Mouse (Mus musculus) layer of hippocampus, postnatal 36 days (tissue): ENCODE measurements around the gene Mum1. TPM values are rescaled to one million over a fixed set of nuclear protein-coding genes. Genes with fewer than 3 reads are reported as not detected.
A peak's percentile ranks its signal among the peaks of the same experiment; 100 is the strongest.

ENCODE experiments used
- DNase-seq, 2 experiments: peaks; one replicate each; pipeline ENCODE4 v3.0.0; 2022
- total RNA-seq, 2 experiments: library from RNA; stranded (reverse); gene quantifications; 2 replicates each; pipeline ENCODE4 v1.2.3; 2021

The Mum1 gene
- 10 to 100 TPM; 35.6 to 39.6 TPM for total RNA-seq

- peak; percentile 99 for DNase-seq
Observed at GRCm38 (mm10) chr10:80226416-80227165, at the start of gene Mum1. TSS of gene Mum1 (plus strand) at chr10:80226434.

GRCm38 (mm10) chr10:80177441-80178279 lies 48.6 kb upstream of the Mum1 start:
- DNase-seq, result no peak

- DNase-seq, result peak in 1 of 2 experiments; percentile 55
Observed at GRCm38 (mm10) chr10:80179068-80180051, 46.9 kb upstream of the Mum1 start, which contains the start of gene Efna2. TSS of gene Efna2 (plus strand) at chr10:80179482.

- DNase-seq, result no peak
Observed at GRCm38 (mm10) chr10:80180288-80180687, 45.9 kb upstream of the Mum1 start.

GRCm38 (mm10) chr10:80180823-80181222 lies 45.4 kb upstream of the Mum1 start:
- DNase-seq, result no peak

- DNase-seq, result no peak
Observed at GRCm38 (mm10) chr10:80182547-80182946, 43.7 kb upstream of the Mum1 start.

GRCm38 (mm10) chr10:80186649-80187048 lies 39.6 kb upstream of the Mum1 start:
- no peak for DNase-seq

GRCm38 (mm10) chr10:80187739-80188138 lies 38.5 kb upstream of the Mum1 start:
- DNase-seq, result no peak

- DNase-seq, result no peak
Observed at GRCm38 (mm10) chr10:80188453-80189024, 37.7 kb upstream of the Mum1 start.

- DNase-seq, result no peak
Observed at GRCm38 (mm10) chr10:80189999-80190398, 36.2 kb upstream of the Mum1 start.

GRCm38 (mm10) chr10:80190491-80191051 lies 35.7 kb upstream of the Mum1 start:
- peak; percentile 24 to 56 for DNase-seq

GRCm38 (mm10) chr10:80193976-80194375 lies 32.3 kb upstream of the Mum1 start:
- DNase-seq, result no peak

- DNase-seq, result no peak
Observed at GRCm38 (mm10) chr10:80194441-80194840, 31.8 kb upstream of the Mum1 start.

GRCm38 (mm10) chr10:80196167-80196566 lies 30.1 kb upstream of the Mum1 start:
- DNase-seq, result no peak

- no peak for DNase-seq
Observed at GRCm38 (mm10) chr10:80196778-80197581, 29.3 kb upstream of the Mum1 start.

GRCm38 (mm10) chr10:80199440-80200008 lies 26.7 kb upstream of the Mum1 start:
- DNase-seq, result peak; percentile 64 to 67

GRCm38 (mm10) chr10:80200485-80200884 lies 25.7 kb upstream of the Mum1 start:
- DNase-seq, result no peak

GRCm38 (mm10) chr10:80204055-80204454 lies 22.2 kb upstream of the Mum1 start:
- DNase-seq, result no peak

GRCm38 (mm10) chr10:80207201-80207600 lies 19.0 kb upstream of the Mum1 start:
- no peak for DNase-seq

GRCm38 (mm10) chr10:80207676-80208075 lies 18.6 kb upstream of the Mum1 start:
- no peak for DNase-seq
